Mouse (Mus musculus) hindbrain, embryonic 16.5 days (tissue): ENCODE measurements around the gene Pla2r1. TPM values are rescaled to one million over a fixed set of nuclear protein-coding genes. Genes with fewer than 3 reads are reported as not detected.

ENCODE experiments used
- ATAC-seq: fragments of 200-750 bp; cut with Nextera tagmentation; 2 replicates; pipeline ENCODE4 v1.8.0; 2017; ENCODE audit warnings: moderate TSS enrichment, moderate library complexity
- H3K27ac ChIP-seq: fragments of 300-500 bp; sonication (generic); 2 replicates; pipeline ENCODE4 v1.5.1; 2014; ENCODE audit warnings: low read depth, mild to moderate bottlenecking, control low read depth, low read length, moderate library complexity
- H3K27me3 ChIP-seq: fragments of 300-500 bp; sonication (generic); replicated peaks from 2 replicates; pipeline ENCODE4 v1.6.1; 2014; ENCODE audit warnings: low read length; ENCODE audit not compliant: control insufficient read depth, insufficient read depth
- H3K36me3 ChIP-seq: fragments of 300-500 bp; sonication (generic); 2 replicates; pipeline ENCODE4 v1.6.1; 2014; ENCODE audit warnings: mild to moderate bottlenecking, low read length, moderate library complexity, mixed read lengths; ENCODE audit not compliant: control insufficient read depth, insufficient read depth
- H3K4me1 ChIP-seq: fragments of 300-500 bp; sonication (generic); 2 replicates; pipeline ENCODE4 v1.6.1; 2014; ENCODE audit warnings: low read depth, low read length; ENCODE audit not compliant: control insufficient read depth, insufficient read depth
- H3K4me2 ChIP-seq: fragments of 300-500 bp; sonication (generic); 2 replicates; pipeline ENCODE4 v1.6.1; 2014; ENCODE audit warnings: mild to moderate bottlenecking, low read length, control low read depth, moderate library complexity
- H3K4me3 ChIP-seq: fragments of 300-500 bp; sonication (generic); 2 replicates; pipeline ENCODE4 v1.5.1; 2014; ENCODE audit warnings: mild to moderate bottlenecking, low read length, control low read depth, moderate library complexity
- H3K9ac ChIP-seq: fragments of 300-500 bp; sonication (generic); 2 replicates; pipeline ENCODE4 v1.6.1; 2014; ENCODE audit warnings: low read depth, mild to moderate bottlenecking, control low read depth, low read length, moderate library complexity
- H3K9me3 ChIP-seq: fragments of 300-500 bp; sonication (generic); 2 replicates; pipeline ENCODE4 v1.6.1; 2014; ENCODE audit warnings: mild to moderate bottlenecking, low read length, moderate library complexity; ENCODE audit not compliant: control insufficient read depth
- WGBS: fragments of 180-500 bp; shearing (Covaris S2); extraction: QIAGEN DNeasy Blood & Tissue Kit; methylation state at CpG from one replicate; pipeline ENCODE4 v1.1.7; 2014; 5-methylcytosine and 5-hydroxymethylcytosine counted together
- polyA plus RNA-seq: library from polyadenylated mRNA; unstranded; fragments of >200 nt; fragmentation: Nextera tagmentation; extraction: Ambion mirVana; gene quantifications from 2 replicates; pipeline ENCODE4 v1.2.1, GENCODE M21; 2015

The Pla2r1 gene
- polyA plus RNA-seq, 1 experiment from 2014 or later: 0.50 TPM

GRCm38 (mm10) chr2:60375608-60376107 lies 177.4 kb downstream of the Pla2r1 start:
- Histone ChIP-seq H3K36me3 (no peaks in the 10 kb centered on the region), H3K27me3 (no peaks in the 10 kb centered on the region), H3K9ac (no peak overlapping the region), H3K4me3 (no peak overlapping the region), H3K27ac (no peak overlapping the region), H3K4me1 (no peaks in the 10 kb centered on the region), H3K9me3 (no peaks in the 10 kb centered on the region), H3K4me2 (no peak overlapping the region)
- no peak for ATAC-seq
- 94% methylated on average over 15 of the region's 15 CpGs for WGBS

- no peak overlapping the region for H3K4me2 ChIP-seq
- no peak for ATAC-seq
- no peaks in the 10 kb centered on the region for H3K27me3 ChIP-seq
- WGBS: 92% methylated on average over 8 of the region's 8 CpGs
- no peaks in the 10 kb centered on the region for H3K4me1 ChIP-seq
- H3K4me3 ChIP-seq: no peak overlapping the region
- no peaks in the 10 kb centered on the region for H3K36me3 ChIP-seq
- no peak overlapping the region for H3K9ac ChIP-seq
- H3K27ac ChIP-seq: no peak overlapping the region
- no peaks in the 10 kb centered on the region for H3K9me3 ChIP-seq
Observed at GRCm38 (mm10) chr2:60375126-60375525, 178.0 kb downstream of the Pla2r1 start.

- 96% methylated on average over 5 of the region's 5 CpGs for WGBS
- Histone ChIP-seq H3K27me3 (no peaks in the 10 kb centered on the region), H3K4me3 (no peak overlapping the region), H3K4me2 (no peak overlapping the region), H3K36me3 (no peaks in the 10 kb centered on the region), H3K4me1 (no peaks in the 10 kb centered on the region), H3K9me3 (no peaks in the 10 kb centered on the region), H3K27ac (no peak overlapping the region), H3K9ac (no peak overlapping the region)
- no peak for ATAC-seq
Observed at GRCm38 (mm10) chr2:60370188-60370587, 182.9 kb downstream of the Pla2r1 start.

- H3K9ac ChIP-seq: no peak overlapping the region
- H3K4me3 ChIP-seq: no peak overlapping the region
- WGBS: 93% methylated on average over 4 of the region's 4 CpGs
- no peak overlapping the region for H3K27ac ChIP-seq
- no peaks in the 10 kb centered on the region for H3K4me1 ChIP-seq
- no peaks in the 10 kb centered on the region for H3K9me3 ChIP-seq
- no peaks in the 10 kb centered on the region for H3K36me3 ChIP-seq
- ATAC-seq: no peak
- H3K4me2 ChIP-seq: no peak overlapping the region
- no peaks in the 10 kb centered on the region for H3K27me3 ChIP-seq
Observed at GRCm38 (mm10) chr2:60369454-60369853, 183.7 kb downstream of the Pla2r1 start.

GRCm38 (mm10) chr2:60367871-60368270 lies 185.2 kb downstream of the Pla2r1 start:
- Histone ChIP-seq H3K4me1 (no peaks in the 10 kb centered on the region), H3K4me3 (no peak overlapping the region), H3K27me3 (no peaks in the 10 kb centered on the region), H3K9me3 (no peaks in the 10 kb centered on the region), H3K36me3 (no peaks in the 10 kb centered on the region), H3K9ac (no peak overlapping the region), H3K4me2 (no peak overlapping the region), H3K27ac (no peak overlapping the region)
- ATAC-seq: no peak
- WGBS: 92% methylated on average over 7 of the region's 7 CpGs

Other genes starting within 250 kb of the Pla2r1 start
- 1.6 and 1.9 TPM in 2 replicates for gene Ly75, start 170.0 kb downstream of the Pla2r1 start, polyA plus RNA-seq
- 0.14 and 0.19 TPM in 2 replicates for gene Itgb6, start 169.3 kb upstream of the Pla2r1 start, polyA plus RNA-seq